Mouse (Mus musculus): ENCODE results near the gene Gm5148. TPM values are rescaled to one million over a fixed set of nuclear protein-coding genes. Genes with fewer than 3 reads are reported as not detected.

Gm5148 gene
- polyA plus RNA-seq (2014; fragmentation: Nextera tagmentation; extraction: Ambion mirVana): 3.6 and 4.8 TPM in 2 replicates

DNA sequence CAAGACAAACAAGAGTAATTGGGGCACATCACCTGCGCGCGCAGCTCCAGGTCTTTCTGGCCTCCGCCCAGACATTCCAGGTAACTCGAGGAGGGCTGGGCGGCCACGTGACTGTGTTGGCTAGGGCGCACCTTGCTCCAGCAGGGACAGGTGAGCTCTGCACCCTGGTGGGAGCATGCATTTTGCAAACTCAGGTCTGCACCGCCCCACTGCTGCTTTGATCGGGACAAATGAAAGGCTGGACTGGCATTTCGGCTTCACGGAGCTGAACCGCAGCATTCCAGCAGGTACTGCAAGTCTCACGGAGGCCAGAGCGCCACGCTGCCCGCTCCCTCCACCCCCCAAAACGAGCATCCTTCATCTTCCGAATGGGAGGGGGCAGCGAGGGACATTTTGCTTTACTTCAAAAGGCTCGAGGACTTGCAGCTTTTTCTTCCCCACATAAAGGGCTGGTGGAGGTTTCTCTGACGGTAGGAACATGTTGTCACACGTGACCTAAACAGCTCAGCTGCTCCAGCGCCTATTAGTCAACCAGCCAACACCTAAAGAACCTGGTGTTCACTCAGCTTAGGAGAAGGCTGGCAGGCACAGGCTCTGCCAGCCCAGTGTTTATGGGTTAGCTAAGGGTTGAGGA lies at the start of gene Gm5148:
Gene Gm5148 (minus strand): TSS at position 320 of the 634 bp plus-strand sequence.
- H3K9me3 ChIP-seq (ENCODE audit: control insufficient read depth, low read length): no peaks in the 10 kb centered on the region
- 2% methylated on average over 24 of the region's 24 CpGs for WGBS
- 0 out of 2 replicates have a peak within 1 kb of the TSS, but pooled peaks have one; percentile 25 for H3K27ac ChIP-seq (ENCODE audit: low read depth, low read length)
- ATAC-seq (replicated peaks; ENCODE audit: low FRiP score): peak; percentile 55
- H3K4me1 ChIP-seq (replicated peaks; ENCODE audit: control insufficient read depth, insufficient read depth, low read length): peaks cover 9% of the 10 kb centered on the region
- peak within 1 kb of the TSS; percentile 33 for H3K4me3 ChIP-seq (ENCODE audit: low read depth, low read length)
- peak; percentile 71 for DNase-seq (ENCODE audit: low spot score)
- H3K27me3 ChIP-seq (ENCODE audit: control insufficient read depth, insufficient read depth, low read length): no peaks in the 10 kb centered on the region
- H3K36me3 ChIP-seq (ENCODE audit: control insufficient read depth, insufficient read depth, low read length): no peaks in the 10 kb centered on the region
- peak within 1 kb of the TSS; percentile 64 for H3K4me2 ChIP-seq (ENCODE audit: low read depth, low read length, severe bottlenecking)
- peak within 1 kb of the TSS; percentile 47 for H3K9ac ChIP-seq (ENCODE audit: low read length)

DNA sequence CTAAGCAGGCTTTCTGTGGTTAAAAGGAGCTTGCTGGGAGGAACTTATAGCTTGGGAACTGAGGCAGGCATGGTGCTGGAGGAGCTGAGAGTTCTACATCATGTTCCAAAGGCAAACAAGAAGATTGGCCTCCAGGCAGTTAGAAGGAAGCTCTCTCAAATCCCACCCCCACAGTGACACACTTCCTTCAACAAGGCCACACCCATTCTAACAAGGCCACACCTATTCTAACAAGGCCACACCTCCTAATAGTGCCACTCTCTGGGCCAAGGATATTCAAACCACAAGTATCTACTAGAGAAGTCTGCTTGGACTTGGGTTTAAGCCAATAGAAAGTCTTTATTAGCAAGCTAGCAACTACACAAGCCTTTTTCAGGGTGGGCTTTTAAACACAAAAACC lies 46.7 kb upstream of the Gm5148 start:
- ATAC-seq (replicated peaks; ENCODE audit: low FRiP score): no peak
- Histone ChIP-seq H3K27ac (ENCODE audit: low read depth, low read length) (no peak overlapping the region), H3K27me3 (ENCODE audit: control insufficient read depth, insufficient read depth, low read length) (no peaks in the 10 kb centered on the region)

DNA sequence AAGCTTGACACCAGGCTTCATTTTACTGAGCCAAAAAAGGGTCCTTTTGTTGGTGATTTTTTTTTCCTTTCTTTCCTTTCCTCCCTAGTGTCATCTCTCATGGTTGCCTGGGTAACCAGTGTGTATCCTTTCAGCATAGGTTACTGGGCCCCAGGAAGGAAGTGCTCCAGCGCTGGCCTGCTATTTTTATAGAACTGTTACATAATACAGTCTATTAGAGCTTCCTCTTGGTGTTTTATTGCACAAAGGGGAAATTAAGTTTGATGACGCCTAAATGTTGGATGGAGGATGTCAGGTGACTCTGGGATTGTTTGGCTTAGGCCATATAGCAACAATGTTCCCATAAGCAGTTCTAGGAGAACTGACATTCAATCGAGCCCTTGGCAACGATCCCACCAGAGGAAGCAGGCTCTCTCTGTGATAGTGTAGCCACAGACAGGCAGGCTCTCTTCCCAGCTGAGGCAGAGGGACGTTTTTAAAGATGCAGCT lies 45.0 kb upstream of the Gm5148 start:
- DNase-seq (ENCODE audit: low spot score) (no peak), ATAC-seq (replicated peaks; ENCODE audit: low FRiP score) (peak; percentile 65; the same call in 1 of the 2 replicates)
- Histone ChIP-seq H3K27me3 (ENCODE audit: control insufficient read depth, insufficient read depth, low read length) (no peaks in the 10 kb centered on the region), H3K4me2 (ENCODE audit: low read depth, low read length, severe bottlenecking) (no peak overlapping the region), H3K4me1 (replicated peaks; ENCODE audit: control insufficient read depth, insufficient read depth, low read length) (peaks cover 10% of the 10 kb centered on the region; the same call in 1 of the 2 replicates), H3K27ac (ENCODE audit: low read depth, low read length) (peak overlapping the region; percentile 46), H3K36me3 (ENCODE audit: control insufficient read depth, insufficient read depth, low read length) (no peaks in the 10 kb centered on the region), H3K9ac (ENCODE audit: low read length) (no peak overlapping the region), H3K4me3 (ENCODE audit: low read depth, low read length) (no peak overlapping the region), H3K9me3 (ENCODE audit: control insufficient read depth, low read length) (no peaks in the 10 kb centered on the region)
- 38% methylated on average over 5 of the region's 5 CpGs for WGBS

More for the DNA sequence above, 46.7 kb upstream of the Gm5148 start:
- H3K4me3 ChIP-seq (ENCODE audit: low read depth, low read length): no peak overlapping the region
- H3K36me3 ChIP-seq (ENCODE audit: control insufficient read depth, insufficient read depth, low read length): no peaks in the 10 kb centered on the region
- no peak overlapping the region for H3K9ac ChIP-seq (ENCODE audit: low read length)
- DNase-seq (ENCODE audit: low spot score): no peak
- no peak overlapping the region for H3K4me2 ChIP-seq (ENCODE audit: low read depth, low read length, severe bottlenecking)
- H3K4me1 ChIP-seq (replicated peaks; ENCODE audit: control insufficient read depth, insufficient read depth, low read length): peaks cover 10% of the 10 kb centered on the region; the same call in 1 of the 2 replicates
- no peaks in the 10 kb centered on the region for H3K9me3 ChIP-seq (ENCODE audit: control insufficient read depth, low read length)

DNA sequence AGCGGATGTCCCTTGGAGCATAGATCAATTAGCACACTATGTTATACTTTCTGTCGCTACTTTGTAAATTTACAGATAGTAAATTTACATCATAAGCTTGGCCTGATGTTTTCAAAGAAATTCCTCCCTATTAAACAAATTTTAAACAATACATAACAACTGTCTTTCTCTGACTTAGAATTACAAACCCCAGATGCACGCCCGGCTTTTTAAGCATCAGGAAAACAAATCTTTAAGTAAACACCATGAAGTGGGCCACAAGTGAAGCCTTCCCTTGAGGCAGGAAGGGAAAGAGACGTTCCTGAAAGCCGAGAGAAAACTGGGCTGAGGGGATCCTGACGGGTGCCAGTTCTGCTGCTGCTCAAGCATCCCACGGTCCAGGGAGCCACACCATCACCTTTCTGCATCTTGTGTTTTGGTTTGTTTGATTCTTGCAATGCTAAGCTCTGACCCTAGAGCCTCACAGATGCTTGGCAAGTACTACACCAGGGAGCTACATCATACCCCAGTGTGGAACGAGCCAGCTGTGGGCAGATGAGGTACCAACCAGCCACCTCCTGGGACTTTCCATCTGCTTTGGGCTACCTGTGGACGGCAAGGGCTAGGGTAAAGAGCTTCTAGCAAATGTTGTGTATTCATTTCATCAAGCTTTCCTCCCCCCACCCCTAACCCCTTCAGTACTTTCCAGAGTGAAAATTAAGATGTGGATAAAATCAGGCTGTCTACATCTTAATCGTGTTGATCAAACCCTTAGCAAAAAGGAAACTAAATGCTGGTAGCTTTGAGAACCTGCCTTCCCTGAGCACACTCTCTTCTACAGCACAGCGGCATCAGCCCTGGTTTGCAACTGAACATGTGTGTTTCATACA lies 43.1 kb upstream of the Gm5148 start:
- Histone ChIP-seq H3K27ac (ENCODE audit: low read depth, low read length) (no peak overlapping the region), H3K9ac (ENCODE audit: low read length) (no peak overlapping the region), H3K27me3 (ENCODE audit: control insufficient read depth, insufficient read depth, low read length) (no peaks in the 10 kb centered on the region), H3K4me3 (ENCODE audit: low read depth, low read length) (no peak overlapping the region), H3K36me3 (ENCODE audit: control insufficient read depth, insufficient read depth, low read length) (no peaks in the 10 kb centered on the region), H3K9me3 (ENCODE audit: control insufficient read depth, low read length) (no peaks in the 10 kb centered on the region), H3K4me2 (ENCODE audit: low read depth, low read length, severe bottlenecking) (no peak overlapping the region), H3K4me1 (replicated peaks; ENCODE audit: control insufficient read depth, insufficient read depth, low read length) (peaks cover 10% of the 10 kb centered on the region; the same call in 1 of the 2 replicates)
- no peak for ATAC-seq (replicated peaks; ENCODE audit: low FRiP score)
- no peak for DNase-seq (ENCODE audit: low spot score)
- WGBS: 80% methylated on average over 12 of the region's 12 CpGs

DNA sequence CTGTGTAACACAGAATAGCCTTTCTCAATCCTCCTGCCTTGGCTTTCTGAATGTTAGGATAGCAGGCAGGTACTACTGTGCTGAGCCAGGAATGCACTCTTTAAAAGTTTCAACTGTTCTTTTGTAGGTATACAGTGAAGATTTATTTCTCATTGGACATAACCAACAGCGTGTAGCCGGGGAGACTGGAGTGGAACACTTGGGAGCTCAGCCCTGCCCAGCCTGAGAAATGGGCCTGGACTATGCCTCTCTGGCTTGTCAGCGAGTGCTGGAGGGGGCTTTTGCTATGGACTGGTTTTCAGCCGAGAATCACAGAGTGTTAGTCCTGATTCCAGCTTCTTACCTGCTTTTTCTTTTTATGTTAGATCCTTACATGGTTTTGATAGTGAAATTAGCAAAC lies 42.3 kb upstream of the Gm5148 start:
- ATAC-seq (replicated peaks; ENCODE audit: low FRiP score) (no peak), DNase-seq (ENCODE audit: low spot score) (no peak)
- Histone ChIP-seq H3K27ac (ENCODE audit: low read depth, low read length) (no peak overlapping the region), H3K4me2 (ENCODE audit: low read depth, low read length, severe bottlenecking) (no peak overlapping the region), H3K9ac (ENCODE audit: low read length) (no peak overlapping the region), H3K9me3 (ENCODE audit: control insufficient read depth, low read length) (no peaks in the 10 kb centered on the region), H3K4me1 (replicated peaks; ENCODE audit: control insufficient read depth, insufficient read depth, low read length) (peaks cover 10% of the 10 kb centered on the region; the same call in 1 of the 2 replicates), H3K27me3 (ENCODE audit: control insufficient read depth, insufficient read depth, low read length) (no peaks in the 10 kb centered on the region), H3K4me3 (ENCODE audit: low read depth, low read length) (no peak overlapping the region), H3K36me3 (ENCODE audit: control insufficient read depth, insufficient read depth, low read length) (no peaks in the 10 kb centered on the region)
- 71% methylated on average over 4 of the region's 4 CpGs for WGBS

DNA sequence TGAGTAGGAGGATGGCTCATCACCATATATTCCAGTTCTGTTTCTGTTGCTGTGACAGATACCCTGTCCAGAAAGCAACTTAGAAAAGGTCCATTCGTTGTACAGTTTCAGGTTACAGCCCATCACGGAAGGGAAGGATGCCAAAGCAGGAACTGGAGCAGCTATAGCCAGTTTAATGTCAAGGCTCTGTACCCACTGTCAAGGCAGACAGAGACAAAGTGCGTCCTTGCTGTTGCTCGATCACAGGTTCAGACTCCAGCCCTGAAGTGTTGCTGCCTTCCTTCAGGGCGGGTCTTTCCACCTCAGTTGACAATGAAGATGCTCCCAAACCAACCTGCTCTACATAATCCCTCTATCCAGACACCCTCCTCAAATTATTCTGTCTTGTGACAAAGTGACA lies 41.7 kb upstream of the Gm5148 start:
- H3K27ac ChIP-seq (ENCODE audit: low read depth, low read length): no peak overlapping the region
- no peak for DNase-seq (ENCODE audit: low spot score)
- no peak overlapping the region for H3K4me2 ChIP-seq (ENCODE audit: low read depth, low read length, severe bottlenecking)
- WGBS: 87% methylated on average over 5 of the region's 5 CpGs
- peaks cover 10% of the 10 kb centered on the region; the same call in 1 of the 2 replicates for H3K4me1 ChIP-seq (replicated peaks; ENCODE audit: control insufficient read depth, insufficient read depth, low read length)
- no peaks in the 10 kb centered on the region for H3K9me3 ChIP-seq (ENCODE audit: control insufficient read depth, low read length)
- no peak overlapping the region for H3K4me3 ChIP-seq (ENCODE audit: low read depth, low read length)
- no peaks in the 10 kb centered on the region for H3K27me3 ChIP-seq (ENCODE audit: control insufficient read depth, insufficient read depth, low read length)
- ATAC-seq (replicated peaks; ENCODE audit: low FRiP score): no peak
- H3K9ac ChIP-seq (ENCODE audit: low read length): no peak overlapping the region
- H3K36me3 ChIP-seq (ENCODE audit: control insufficient read depth, insufficient read depth, low read length): no peaks in the 10 kb centered on the region

DNA sequence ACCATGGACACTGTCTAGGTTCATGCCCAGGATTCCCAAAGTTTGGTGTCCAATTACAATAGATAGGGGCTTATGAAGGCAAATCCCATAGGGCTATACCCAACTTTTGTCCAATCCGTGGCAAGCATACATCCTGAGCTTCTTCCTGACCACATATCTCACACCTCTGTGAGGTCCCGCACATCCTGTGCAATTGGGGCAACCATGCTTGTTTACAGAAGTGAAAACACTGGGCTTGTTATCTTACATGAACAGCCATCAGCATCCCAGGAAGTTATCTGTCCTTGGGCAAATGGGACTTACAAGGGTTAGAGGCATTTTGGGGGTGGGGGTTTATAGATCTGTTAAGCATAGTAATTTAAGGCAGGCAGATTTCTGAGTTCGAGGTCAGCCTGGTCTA lies 41.0 kb upstream of the Gm5148 start:
- no peak overlapping the region for H3K4me3 ChIP-seq (ENCODE audit: low read depth, low read length)
- H3K4me2 ChIP-seq (ENCODE audit: low read depth, low read length, severe bottlenecking): no peak overlapping the region
- 92% methylated on average over 3 of the region's 3 CpGs for WGBS
- H3K9me3 ChIP-seq (ENCODE audit: control insufficient read depth, low read length): no peaks in the 10 kb centered on the region
- no peak for DNase-seq (ENCODE audit: low spot score)
- H3K4me1 ChIP-seq (replicated peaks; ENCODE audit: control insufficient read depth, insufficient read depth, low read length): peaks cover 10% of the 10 kb centered on the region; the same call in 1 of the 2 replicates
- no peaks in the 10 kb centered on the region for H3K27me3 ChIP-seq (ENCODE audit: control insufficient read depth, insufficient read depth, low read length)
- no peak overlapping the region for H3K9ac ChIP-seq (ENCODE audit: low read length)
- H3K27ac ChIP-seq (ENCODE audit: low read depth, low read length): no peak overlapping the region
- no peaks in the 10 kb centered on the region for H3K36me3 ChIP-seq (ENCODE audit: control insufficient read depth, insufficient read depth, low read length)
- no peak for ATAC-seq (replicated peaks; ENCODE audit: low FRiP score)

DNA sequence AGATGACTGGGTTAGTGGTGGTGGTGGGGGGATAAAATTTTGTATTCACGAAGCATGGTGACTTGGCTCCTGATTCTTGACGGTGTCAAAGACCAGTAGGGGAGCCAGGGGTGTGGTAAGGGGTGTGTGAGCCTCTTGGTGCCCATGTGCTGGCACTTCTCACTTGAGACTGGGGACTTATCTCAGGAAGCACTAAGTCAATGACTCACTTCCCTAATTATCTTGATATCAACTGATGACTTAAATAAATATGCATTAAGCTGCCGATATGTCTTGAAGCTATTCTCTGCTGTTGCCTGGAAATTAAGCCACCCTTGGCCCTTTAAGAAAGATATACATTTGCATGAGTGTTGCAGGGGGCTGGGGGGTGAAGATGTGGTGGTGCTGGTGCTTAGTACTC lies 38.0 kb upstream of the Gm5148 start:
- 82% methylated on average over 3 of the region's 3 CpGs for WGBS
- no peak for ATAC-seq (replicated peaks; ENCODE audit: low FRiP score)
- H3K9me3 ChIP-seq (ENCODE audit: control insufficient read depth, low read length): no peaks in the 10 kb centered on the region

More for the DNA sequence above, 38.0 kb upstream of the Gm5148 start:
- Histone ChIP-seq H3K36me3 (ENCODE audit: control insufficient read depth, insufficient read depth, low read length) (no peaks in the 10 kb centered on the region), H3K4me1 (replicated peaks; ENCODE audit: control insufficient read depth, insufficient read depth, low read length) (peaks cover 9% of the 10 kb centered on the region; the same call in 1 of the 2 replicates), H3K9ac (ENCODE audit: low read length) (no peak overlapping the region), H3K4me2 (ENCODE audit: low read depth, low read length, severe bottlenecking) (no peak overlapping the region), H3K4me3 (ENCODE audit: low read depth, low read length) (no peak overlapping the region), H3K27me3 (ENCODE audit: control insufficient read depth, insufficient read depth, low read length) (no peaks in the 10 kb centered on the region), H3K27ac (ENCODE audit: low read depth, low read length) (no peak overlapping the region)
- DNase-seq (ENCODE audit: low spot score): no peak
